In genomic region chr13:21559793-21560192, GRCm38 (mm10) we compare ENCODE assay signal across 39 mouse cellular contexts. TPM values are rescaled to one million over a fixed set of nuclear protein-coding genes. Genes with fewer than 3 reads are reported as not detected.
"Had no signal": no experiment of that assay in that cellular context is flagged by ENCODE, and none has a peak within 500 bp of the region (broad histone marks: within the 10 kb centered on the region; RNA-seq: fewer than 3 reads in every experiment).

TSS of gene Olfr1535 (minus strand) at chr13:21559893.

- H3K4me1 ChIP-seq: heart, embryonic 10.5 days; heart, embryonic 12.5 days; heart, embryonic 13.5 days; heart, embryonic 15.5 days; hindbrain, embryonic 10.5 days; hindbrain, embryonic 12.5 days; hindbrain, embryonic 13.5 days; hindbrain, embryonic 15.5 days; intestine, embryonic 15.5 days; kidney, embryonic 15.5 days had no signal

- H3K27ac ChIP-seq: heart, embryonic 10.5 days; heart, embryonic 13.5 days; heart, embryonic 15.5 days; hindbrain, embryonic 10.5 days; hindbrain, embryonic 12.5 days; hindbrain, embryonic 13.5 days; hindbrain, embryonic 14.5 days; hindbrain, embryonic 15.5 days; hindbrain, postnatal 0 days; intestine, embryonic 15.5 days; kidney, embryonic 15.5 days; kidney, postnatal 0 days; layer of hippocampus, adult 2 months had no signal

- DNase-seq: heart, postnatal 10 days; heart, postnatal 14 days; heart, postnatal 36 days; heart, postnatal 4 days; kidney, adult 11 months; kidney, adult 18-20 months; kidney, adult 2 months; kidney, adult 8-10 months; kidney, adult 9 months; kidney, postnatal 10 days; kidney, postnatal 14 days; kidney, postnatal 25 days; kidney, postnatal 36 days; kidney, postnatal 4 days; layer of hippocampus, adult 9-11 months; layer of hippocampus, postnatal 36 days had no signal

- H3K4me3 ChIP-seq: heart, embryonic 10.5 days; heart, embryonic 12.5 days; heart, embryonic 13.5 days; heart, embryonic 15.5 days; hindbrain, embryonic 10.5 days; hindbrain, embryonic 12.5 days; hindbrain, embryonic 13.5 days; hindbrain, embryonic 15.5 days; intestine, embryonic 15.5 days; kidney, embryonic 15.5 days; layer of hippocampus, adult 2 months had no signal

RNA-seq across cellular contexts. Expression of gene Olfr1535, which starts in this region (rescaled TPM):
- polyA plus RNA-seq: heart, embryonic 11.5 days; heart, embryonic 13.5 days; heart, embryonic 14.5 days; heart, embryonic 15.5 days; heart, embryonic 16.5 days; heart, postnatal 0 days; hindbrain, embryonic 10.5 days; hindbrain, embryonic 12.5 days; intestine, embryonic 14.5 days; intestine, embryonic 15.5 days; intestine, embryonic 16.5 days; intestine, postnatal 0 days; kidney, adult 2 months; kidney, embryonic 15.5 days; kidney, embryonic 16.5 days; kidney, postnatal 0 days; large intestine, adult 2 months had no signal
